Mouse (Mus musculus) thymus, adult 2 months (tissue): ENCODE measurements around the gene Sult2b1. TPM values are rescaled to one million over a fixed set of nuclear protein-coding genes. Genes with fewer than 3 reads are reported as not detected.

ENCODE experiments used
- DNase-seq: peaks from one replicate; pipeline ENCODE4 v3.0.0; 2021
- H3K27ac ChIP-seq: fragments of 200-500 bp; 2 replicates; pipeline ENCODE4 v1.5.1; 2012; ENCODE audit warnings: low read length, control low read depth; ENCODE audit not compliant: control insufficient read depth, insufficient read depth
- H3K27me3 ChIP-seq: fragments of 200-500 bp; 2 replicates; pipeline ENCODE4 v1.6.1; 2012; ENCODE audit warnings: mild to moderate bottlenecking, low read length, moderate library complexity, mixed read lengths; ENCODE audit not compliant: control insufficient read depth, insufficient read depth
- H3K36me3 ChIP-seq: fragments of 200-500 bp; 2 replicates; pipeline ENCODE4 v1.6.1; 2012; ENCODE audit warnings: mild to moderate bottlenecking, low read length, moderate library complexity; ENCODE audit not compliant: control insufficient read depth, insufficient read depth
- H3K4me1 ChIP-seq: fragments of 200-500 bp; replicated peaks from 2 replicates; pipeline ENCODE4 v1.6.1; 2012; ENCODE audit warnings: low read length; ENCODE audit not compliant: control insufficient read depth, insufficient read depth
- H3K4me3 ChIP-seq: fragments of 200-500 bp; 2 replicates; pipeline ENCODE4 v1.5.1; 2012; ENCODE audit warnings: mild to moderate bottlenecking, low read length, control low read depth, moderate library complexity; ENCODE audit not compliant: control insufficient read depth, insufficient read depth
- CTCF ChIP-seq: fragments of 200-500 bp; IDR thresholded peaks from 2 replicates; pipeline ENCODE4 v1.5.1; 2012; ENCODE audit warnings: mild to moderate bottlenecking, control low read depth, low read length, moderate library complexity, borderline replicate concordance; ENCODE audit not compliant: control insufficient read depth, poor library complexity, insufficient read depth; ENCODE audit errors: extremely low read depth
- POLR2A ChIP-seq: fragments of 200-500 bp; IDR thresholded peaks from 2 replicates; pipeline ENCODE4 v1.6.1; 2012; ENCODE audit warnings: mild to moderate bottlenecking, low read length, control low read depth, moderate library complexity; ENCODE audit not compliant: control insufficient read depth, poor library complexity, insufficient read depth; ENCODE audit errors: extremely low read depth
- WGBS: fragments of 180-500 bp; shearing (Covaris S2); methylation state at CpG from one replicate; pipeline ENCODE4 v1.1.7; 2018; 5-methylcytosine and 5-hydroxymethylcytosine counted together
- polyA plus RNA-seq: library from polyadenylated mRNA; depleted of rRNA; stranded (reverse); fragments of >200 nt; gene quantifications from 2 replicates; pipeline ENCODE4 v1.2.3, GENCODE M21; 2012; rRNA removed

Sult2b1 gene
- 3.8 and 3.9 TPM in 2 replicates for polyA plus RNA-seq

DNA sequence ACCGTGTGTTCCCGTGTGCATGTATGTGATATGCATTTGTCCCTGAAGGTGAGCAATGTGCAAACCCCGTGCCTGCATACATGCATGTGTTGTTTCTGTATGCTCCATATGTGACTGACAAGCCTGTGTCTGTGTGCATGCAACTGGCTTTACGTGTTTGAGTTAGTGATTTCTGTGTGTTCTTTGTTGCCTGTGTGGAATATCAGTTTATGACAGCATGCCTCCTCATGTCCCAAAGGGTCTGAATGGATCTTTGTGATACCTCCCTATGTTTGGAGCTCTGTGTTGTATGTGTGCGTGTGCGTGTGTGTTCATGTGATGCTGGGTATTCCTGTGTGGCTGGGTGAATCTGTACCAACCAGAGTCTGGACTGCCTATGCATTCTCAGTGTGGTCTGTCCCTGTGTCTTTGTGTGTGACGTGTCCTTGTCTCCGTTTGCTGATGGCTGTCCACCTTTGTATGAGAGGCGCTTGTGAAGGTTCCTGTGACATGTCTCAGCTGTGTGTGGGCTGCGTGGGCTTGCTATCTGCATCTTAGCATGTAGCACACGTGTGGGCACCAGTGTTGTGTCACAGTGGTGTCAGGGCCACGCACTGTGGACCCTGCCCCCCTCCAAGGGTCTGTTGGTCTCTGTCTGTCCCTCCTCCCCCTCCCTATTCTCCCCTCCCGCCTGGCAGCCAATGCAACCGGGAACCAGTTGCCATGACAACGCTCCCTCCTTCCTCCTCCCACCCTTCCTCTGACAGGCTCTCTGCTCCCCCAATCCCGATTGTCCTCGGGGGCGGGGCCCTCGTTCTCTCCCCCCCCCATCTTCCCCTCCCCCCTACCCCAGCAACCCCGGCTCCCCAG, at the start of gene Sult2b1:
Gene Sult2b1, minus strand, starts transcription at position 146 of the 849 bp plus-strand sequence.
- Histone ChIP-seq H3K27ac (no peak within 1 kb of the TSS), H3K4me3 (peak within 1 kb of the TSS; percentile 64), H3K4me1 (peaks cover 21% of the 10 kb centered on the region), H3K27me3 (peaks cover 10% of the 10 kb centered on the region; the same call in 1 of the 2 replicates), H3K36me3 (no peaks in the 10 kb centered on the region)
- TF ChIP-seq CTCF: no peak
- no peak for DNase-seq
- 35% methylated on average over 19 of the region's 20 CpGs for WGBS

DNA sequence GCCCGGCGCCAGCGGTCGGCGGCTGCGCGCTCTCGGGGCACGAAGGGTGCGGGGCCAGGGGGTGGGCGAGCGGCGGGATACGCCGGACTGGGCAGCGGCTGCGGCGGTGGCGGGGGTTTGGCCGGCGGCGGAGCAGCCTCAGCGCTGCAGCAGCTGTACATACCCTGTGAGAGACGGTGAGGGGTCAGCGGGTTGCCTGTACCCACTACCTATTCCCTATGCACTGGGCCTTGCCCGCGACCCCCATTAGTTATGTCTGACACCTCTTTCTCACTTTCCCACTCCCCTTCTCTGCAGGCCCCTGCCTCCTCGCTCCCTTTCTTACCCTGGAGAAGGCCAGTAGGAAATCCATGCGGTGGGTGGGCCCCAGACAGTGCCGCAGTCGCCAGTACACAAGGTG, 49.5 kb upstream of the Sult2b1 start:
- peaks cover 24% of the 10 kb centered on the region; the same call in 1 of the 2 replicates for H3K27me3 ChIP-seq
- no peak overlapping the region for H3K27ac ChIP-seq
- DNase-seq: no peak
- TF ChIP-seq POLR2A (no peak), CTCF (no peak)
- no peak overlapping the region for H3K4me3 ChIP-seq
- H3K36me3 ChIP-seq: no peaks in the 10 kb centered on the region
- H3K4me1 ChIP-seq: peaks cover 18% of the 10 kb centered on the region
- 17% methylated on average over 26 of the region's 31 CpGs for WGBS

DNA sequence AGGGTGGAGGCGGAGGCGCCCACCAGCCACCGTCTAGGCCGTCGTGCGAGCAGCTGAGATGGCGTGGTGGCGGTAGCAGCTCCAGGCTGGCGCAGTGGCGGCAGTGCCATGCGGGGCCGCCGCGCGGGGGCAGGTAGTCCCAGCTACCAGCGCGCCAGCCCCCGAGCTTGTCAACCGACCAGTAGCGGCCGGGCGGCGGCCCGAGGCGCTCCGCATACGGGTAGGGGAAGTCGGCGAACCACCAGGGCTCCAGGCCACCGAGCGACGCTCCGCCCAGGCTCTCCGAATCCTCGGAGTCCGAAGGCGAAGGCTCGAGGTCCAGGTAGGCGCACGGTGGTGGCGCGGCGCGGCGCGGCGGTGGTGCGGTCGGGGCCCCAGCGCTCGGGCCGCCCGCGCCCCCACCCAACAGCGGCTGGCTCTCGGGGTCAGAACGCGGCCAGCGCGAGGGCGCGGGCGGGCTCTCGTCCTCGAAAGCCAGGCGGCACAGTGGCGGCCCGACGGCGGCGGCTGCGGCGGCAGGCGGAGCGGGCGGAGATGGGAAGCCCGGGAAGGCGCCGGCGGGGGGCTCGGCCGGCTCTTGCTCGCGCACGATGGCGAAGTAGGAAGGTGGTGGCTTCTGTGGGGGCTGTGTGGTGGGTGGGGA, 48.8 kb upstream of the Sult2b1 start:
- no peak overlapping the region for H3K27ac ChIP-seq
- H3K36me3 ChIP-seq: no peaks in the 10 kb centered on the region
- H3K4me1 ChIP-seq: peaks cover 18% of the 10 kb centered on the region
- DNase-seq: no peak
- peaks cover 24% of the 10 kb centered on the region; the same call in 1 of the 2 replicates for H3K27me3 ChIP-seq
- no peak for TF ChIP-seq CTCF
- TF ChIP-seq POLR2A: no peak
- no peak overlapping the region for H3K4me3 ChIP-seq
- 2% methylated on average over 81 of the region's 86 CpGs for WGBS

DNA sequence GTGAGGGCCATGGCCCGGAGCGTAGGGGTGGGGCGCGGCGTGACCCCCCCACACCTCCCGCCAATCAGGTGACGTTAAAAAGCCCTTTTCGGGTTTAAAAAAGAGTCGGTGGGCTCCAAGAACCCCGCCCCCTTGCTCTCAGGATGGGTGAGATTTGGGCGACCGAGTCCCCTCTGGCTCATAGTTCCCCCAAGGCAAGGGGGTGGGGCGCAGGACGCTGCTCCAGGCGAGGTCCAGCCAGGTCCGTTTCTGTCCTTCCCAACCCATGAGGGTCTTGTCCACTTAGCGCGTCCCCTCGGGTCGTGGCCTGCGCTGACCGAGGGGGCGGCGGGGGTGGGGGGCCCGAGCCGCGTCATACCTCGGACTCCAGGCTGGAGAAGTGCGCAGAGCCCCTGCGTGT, 48.0 kb upstream of the Sult2b1 start:
- no peak overlapping the region for H3K4me3 ChIP-seq
- H3K27me3 ChIP-seq: peaks cover 24% of the 10 kb centered on the region; the same call in 1 of the 2 replicates

GRCm38 (mm10) chr7:45831128-45831525, 46.7 kb upstream of the Sult2b1 start:
- Histone ChIP-seq H3K4me1 (peaks cover 18% of the 10 kb centered on the region), H3K36me3 (peaks cover under 1% of the 10 kb centered on the region; the same call in 1 of the 2 replicates), H3K27ac (no peak overlapping the region), H3K27me3 (peaks cover 24% of the 10 kb centered on the region; the same call in 1 of the 2 replicates), H3K4me3 (no peak overlapping the region)
- DNase-seq: no peak
- 28% methylated on average over 5 of the region's 5 CpGs for WGBS
- no peak for TF ChIP-seq POLR2A

More for the DNA sequence above, 48.0 kb upstream of the Sult2b1 start:
- Histone ChIP-seq H3K4me1 (peaks cover 18% of the 10 kb centered on the region), H3K36me3 (no peaks in the 10 kb centered on the region), H3K27ac (no peak overlapping the region)
- DNase-seq: no peak
- no peak for TF ChIP-seq CTCF
- no peak for TF ChIP-seq POLR2A
- WGBS: 20% methylated on average over 30 of the region's 30 CpGs

GRCm38 (mm10) chr7:45830427-45831127, 46.1 kb upstream of the Sult2b1 start, which contains the start of gene Grwd1:
Grwd1 (minus strand) TSS chr7:45830944.
- DNase-seq: peak; percentile 77
- Histone ChIP-seq H3K27me3 (peaks cover 24% of the 10 kb centered on the region; the same call in 1 of the 2 replicates), H3K4me1 (peaks cover 18% of the 10 kb centered on the region), H3K36me3 (peaks cover 6% of the 10 kb centered on the region), H3K4me3 (peak within 1 kb of the TSS; percentile 64), H3K27ac (no peak within 1 kb of the TSS)
- under 1% methylated on average over 35 of the region's 35 CpGs for WGBS
- TF ChIP-seq POLR2A: no peak
- 0 out of 2 replicates have a peak, but pooled peaks have one; percentile 14 for TF ChIP-seq CTCF
